ENCODE assay signal across 11 mouse cellular contexts in genomic region chr12:70579328-70579905, GRCm38 (mm10).
DNase-seq lines count a peak whose midpoint lies in the region; ATAC-seq and TF ChIP-seq lines count a peak whose summit lies in the region.
"Had no signal": no experiment of that assay in that cellular context is flagged by ENCODE, and none has a peak within 500 bp of the region (broad histone marks: within the 10 kb centered on the region; RNA-seq: fewer than 3 reads in every experiment).

No protein-coding gene starts in this region.

- 0 out of 2 replicates have a peak, but pooled peaks cover 3% of the 10 kb centered on the region for H3K4me1 ChIP-seq in stomach, embryonic 15.5 days
- H3K4me1 ChIP-seq in stomach, postnatal 0 days (replicated peaks; ENCODE audit: control insufficient read depth, insufficient read depth): no peaks in the 10 kb centered on the region
- H3K4me1 ChIP-seq: intestine, embryonic 15.5 days had no signal

- H3K36me3 ChIP-seq in stomach, embryonic 15.5 days: no peaks in the 10 kb centered on the region
- no peaks in the 10 kb centered on the region for H3K36me3 ChIP-seq in stomach, postnatal 0 days (ENCODE audit: control insufficient read depth, insufficient read depth, low read length)
- H3K36me3 ChIP-seq: intestine, embryonic 15.5 days had no signal

- ATAC-seq in stomach, embryonic 15.5 days (ENCODE audit: insufficient read depth, low FRiP score, low read depth): no peak
- ATAC-seq in stomach, postnatal 0 days (ENCODE audit: low FRiP score, low TSS enrichment): no peak
- ATAC-seq: intestine, embryonic 15.5 days; Patski had no signal

- peak; percentile 40 to 48 for DNase-seq in heart, postnatal 10 days
- DNase-seq in heart, postnatal 25 days (ENCODE audit: low spot score): no peak
- no peak for DNase-seq in stomach, postnatal 0 days (ENCODE audit: low spot score)
- peak; percentile 85 to 93 for DNase-seq in cerebellum, postnatal 25 days
- DNase-seq in layer of hippocampus, adult 11-12 months (ENCODE audit: low spot score): no peak
- no peak for DNase-seq in thymus, postnatal 10 days (ENCODE audit: low spot score in 2 of 2)
- DNase-seq: thymus, postnatal 36 days had no signal

- H3K9ac ChIP-seq in stomach, embryonic 15.5 days: no peak overlapping the region
- no peak overlapping the region for H3K9ac ChIP-seq in stomach, postnatal 0 days (ENCODE audit: low read length)
- H3K9ac ChIP-seq: intestine, embryonic 15.5 days had no signal

- 90% methylated on average over 8 of the region's 8 CpGs for WGBS in stomach, embryonic 15.5 days
- WGBS in stomach, postnatal 0 days: 75% methylated on average over 8 of the region's 8 CpGs

- H3K4me2 ChIP-seq in stomach, embryonic 15.5 days: no peak overlapping the region
- H3K4me2 ChIP-seq in stomach, postnatal 0 days (replicated peaks; ENCODE audit: low read depth): no peak overlapping the region
- H3K4me2 ChIP-seq: intestine, embryonic 15.5 days had no signal

- H3K27me3 ChIP-seq in stomach, embryonic 15.5 days (replicated peaks): no peaks in the 10 kb centered on the region
- no peaks in the 10 kb centered on the region for H3K27me3 ChIP-seq in stomach, postnatal 0 days (ENCODE audit: control insufficient read depth, insufficient read depth, low read length)
- H3K27me3 ChIP-seq: intestine, embryonic 15.5 days; Patski had no signal

- intact Hi-C loops in heart, postnatal 10 days (cut with DNase I): no loop called here
- intact Hi-C loops in heart, postnatal 25 days (cut with DNase I): no loop called here

- H3K4me3 ChIP-seq in stomach, embryonic 15.5 days (replicated peaks): no peak overlapping the region
- H3K4me3 ChIP-seq in stomach, postnatal 0 days (ENCODE audit: low read depth, low read length): no peak overlapping the region
- H3K4me3 ChIP-seq: erythroblast, embryonic 14.5 days; intestine, embryonic 15.5 days had no signal

- peak overlapping the region; percentile 32; the same call in 1 of the 2 replicates for H3K27ac ChIP-seq in stomach, embryonic 15.5 days
- no peak overlapping the region for H3K27ac ChIP-seq in stomach, postnatal 0 days (replicated peaks)
- H3K27ac ChIP-seq: intestine, embryonic 15.5 days had no signal

- TF ChIP-seq EP300 in stomach, postnatal 0 days (optimal IDR thresholded peaks at IDR 0.05): no peak

- H3K9me3 ChIP-seq in stomach, embryonic 15.5 days: no peaks in the 10 kb centered on the region
- H3K9me3 ChIP-seq in stomach, postnatal 0 days (ENCODE audit: control insufficient read depth, low read length): no peaks in the 10 kb centered on the region
- H3K9me3 ChIP-seq: intestine, embryonic 15.5 days had no signal

- no peak for TF ChIP-seq CTCF in stomach, postnatal 0 days (IDR thresholded peaks at IDR 0.05; ENCODE audit: low read depth)

Comparison
In these comparisons a context has a peak if more than half of its experiments do, and no peak if none do; other contexts are left out.
1. DNase-seq: peak in heart, postnatal 10 days (2 of 2) and cerebellum, postnatal 25 days (2 of 2); none in heart, postnatal 25 days (single experiment), stomach, postnatal 0 days (single experiment), layer of hippocampus, adult 11-12 months (single experiment) and thymus, postnatal 10 days (0 of 2).